Mouse (Mus musculus): ENCODE data around the gene Stx8.

GRCm38 (mm10) chr11:68164408-68164807, 198.4 kb downstream of the Stx8 start:
- no peak for TF ChIP-seq POLR2A (IDR thresholded peaks at IDR 0.05; ENCODE audit: borderline replicate concordance, extremely low read depth, low read depth, low read length)
- no peak for TF ChIP-seq CTCF (IDR thresholded peaks at IDR 0.05; ENCODE audit: insufficient read depth, low read length)
